Mouse (Mus musculus) liver, embryonic 14.5 days (tissue): ENCODE data around the gene Hmgn1.

Experiments used
- CTCF ChIP-seq: IDR thresholded peaks from 2 replicates; pipeline ENCODE4 v1.5.1; 2016; ENCODE audit warnings: antibody characterized with exemption, low read depth, control low read depth
- EP300 ChIP-seq: IDR thresholded peaks from 2 replicates; pipeline ENCODE4 v1.6.1; 2016; ENCODE audit warnings: antibody characterized with exemption, low read depth

DNA sequence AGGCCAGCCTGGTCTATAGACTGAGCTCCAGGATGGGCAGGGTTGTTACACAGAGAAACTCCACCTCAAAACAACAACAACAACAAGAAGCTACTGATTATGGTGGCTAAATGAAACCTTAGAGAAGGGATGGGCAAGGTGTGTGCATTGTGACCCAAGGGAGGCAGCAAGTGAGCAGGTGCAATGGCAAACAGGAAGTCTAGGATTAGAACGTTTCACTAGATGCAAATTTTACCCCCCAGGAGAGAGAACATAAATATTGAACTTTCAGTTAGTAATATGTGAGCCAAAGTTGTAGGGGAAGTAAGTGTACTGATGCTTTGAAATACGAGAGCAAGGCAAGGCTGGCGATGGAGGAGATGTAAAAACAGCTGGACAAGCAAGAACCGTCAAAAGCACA lies 17.9 kb downstream of the Hmgn1 start:
- TF ChIP-seq CTCF (no peak), EP300 (no peak)
